ENCODE assay signal across 8 mouse cellular contexts in the genomic region with DNA sequence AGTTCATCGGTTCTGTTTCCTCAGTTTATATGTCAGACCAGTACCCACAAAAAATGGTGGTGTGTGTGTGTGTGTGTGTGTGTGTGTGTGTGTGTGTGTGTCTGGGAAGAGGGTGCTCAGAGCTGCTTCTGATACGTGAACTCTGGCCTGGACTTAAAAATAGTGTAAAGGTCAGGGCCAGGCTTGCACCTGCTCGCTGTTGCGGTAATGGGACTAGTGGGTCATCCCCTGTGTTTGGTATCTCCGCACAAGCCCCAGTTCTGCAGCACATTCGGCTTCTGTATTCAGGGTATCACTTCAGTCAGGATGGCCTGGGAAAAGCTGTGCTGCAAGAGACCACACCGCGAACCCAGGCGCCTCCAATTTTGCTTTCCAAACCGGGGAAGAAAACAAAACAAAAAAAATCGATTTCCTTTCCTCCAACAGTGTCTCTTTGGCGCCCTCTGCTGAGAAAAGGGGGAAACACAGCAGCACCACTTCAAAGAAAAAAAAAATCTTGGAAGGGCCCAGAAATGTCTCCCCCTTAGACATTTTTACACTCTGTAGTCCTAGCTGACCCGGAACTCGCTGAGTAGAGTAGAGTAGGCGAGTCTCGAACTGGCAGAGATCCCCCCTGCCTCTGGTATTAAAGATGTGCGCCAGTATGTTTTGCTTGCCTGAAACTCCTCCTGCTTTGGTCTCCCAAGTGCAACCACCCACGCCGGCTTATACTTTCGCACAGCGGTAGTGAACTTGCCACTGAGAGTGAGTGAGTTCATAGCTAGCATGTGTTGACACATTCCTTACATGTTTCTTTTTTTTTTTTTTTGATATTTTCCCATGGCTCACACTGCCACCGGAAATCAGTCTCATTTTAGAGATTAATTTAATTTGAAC. TPM values are rescaled to one million over a fixed set of nuclear protein-coding genes. Genes with fewer than 3 reads are reported as not detected.
DNase-seq lines count a peak whose midpoint lies in the region; ATAC-seq and TF ChIP-seq lines count a peak whose summit lies in the region.

No protein-coding gene starts in this region.

- H3K9ac ChIP-seq in kidney, embryonic 16.5 days (replicated peaks; ENCODE audit: low read length), result peak overlapping the region; percentile 60
- peak overlapping the region; percentile 27 for H3K9ac ChIP-seq in liver, adult 2 months (ENCODE audit: low read depth, low read length)

- H3K27ac ChIP-seq in bone marrow, adult 2 months (ENCODE audit: control insufficient read depth, insufficient read depth, low read depth, low read length, poor library complexity), result peak overlapping the region; percentile 35
- H3K27ac ChIP-seq in heart, embryonic 10.5 days, result peak overlapping the region; percentile 78
- H3K27ac ChIP-seq in kidney, embryonic 16.5 days (ENCODE audit: low read length), result peak overlapping the region; percentile 84
- peak overlapping the region; percentile 86 for H3K27ac ChIP-seq in liver, adult 2 months (replicated peaks; ENCODE audit: insufficient read depth, low read depth, low read length)

- peak; percentile 63 for ATAC-seq in erythroblast, adult 5-6 weeks (replicated peaks; ENCODE audit: low FRiP score, poor library complexity, severe bottlenecking)
- peak; percentile 60 for ATAC-seq in kidney, embryonic 16.5 days (ENCODE audit: low FRiP score, low TSS enrichment)

- TF ChIP-seq POLR2A in bone marrow, adult 2 months (IDR thresholded peaks at IDR 0.05; ENCODE audit: borderline replicate concordance, control insufficient read depth, low read depth, low read length), result no peak
- TF ChIP-seq POLR2A in liver, adult 2 months (IDR thresholded peaks at IDR 0.05; ENCODE audit: extremely low read depth, insufficient read depth, low read length), result no peak
- no peak for TF ChIP-seq POLR2A in myocyte (IDR thresholded peaks at IDR 0.05; ENCODE audit: insufficient read length, low read depth)

- 6% methylated on average over 22 of the region's 22 CpGs for WGBS in bone marrow, adult 2 months
- WGBS in heart, embryonic 10.5 days, result 20% methylated on average over 22 of the region's 22 CpGs
- WGBS in kidney, embryonic 16.5 days, result 13% methylated on average over 22 of the region's 22 CpGs
- 4% methylated on average over 22 of the region's 22 CpGs for WGBS in liver, adult 2 months

- H3K36me3 ChIP-seq in heart, embryonic 10.5 days, result no peaks in the 10 kb centered on the region
- H3K36me3 ChIP-seq in kidney, embryonic 16.5 days (ENCODE audit: insufficient read depth, low read length), result no peaks in the 10 kb centered on the region
- H3K36me3 ChIP-seq in liver, adult 2 months (ENCODE audit: control insufficient read depth, insufficient read depth, low read length), result no peaks in the 10 kb centered on the region
- H3K36me3 ChIP-seq in myocyte (ENCODE audit: control insufficient read depth, insufficient read depth), result no peaks in the 10 kb centered on the region
- H3K36me3 ChIP-seq in splenic B cell, adult 2 months (ENCODE audit: control insufficient read depth, insufficient read depth, low read length, poor library complexity, severe bottlenecking), result no peaks in the 10 kb centered on the region

- H3K27me3 ChIP-seq in heart, embryonic 10.5 days (ENCODE audit: insufficient read depth, poor library complexity, severe bottlenecking), result no peaks in the 10 kb centered on the region
- H3K27me3 ChIP-seq in kidney, embryonic 16.5 days (ENCODE audit: insufficient read depth, low read length), result no peaks in the 10 kb centered on the region
- H3K27me3 ChIP-seq in liver, adult 2 months (ENCODE audit: control insufficient read depth, insufficient read depth, low read length), result no peaks in the 10 kb centered on the region
- no peaks in the 10 kb centered on the region for H3K27me3 ChIP-seq in myocyte (ENCODE audit: control insufficient read depth, insufficient read depth, insufficient read length)
- H3K27me3 ChIP-seq in splenic B cell, adult 2 months (ENCODE audit: control insufficient read depth, insufficient read depth, low read length, poor library complexity, severe bottlenecking), result no peaks in the 10 kb centered on the region

- no peak overlapping the region for H3ac ChIP-seq in myocyte (ENCODE audit: control insufficient read depth, insufficient read length)

- peaks cover 2% of the 10 kb centered on the region; the same call in 1 of the 2 replicates for H3K4me1 ChIP-seq in bone marrow, adult 2 months (ENCODE audit: control insufficient read depth, insufficient read depth, low read length)
- H3K4me1 ChIP-seq in heart, embryonic 10.5 days, result peaks cover 15% of the 10 kb centered on the region
- H3K4me1 ChIP-seq in kidney, embryonic 16.5 days (ENCODE audit: insufficient read depth, low read length), result peaks cover 14% of the 10 kb centered on the region
- peaks cover 10% of the 10 kb centered on the region for H3K4me1 ChIP-seq in liver, adult 2 months (ENCODE audit: control insufficient read depth, insufficient read depth, low read length)

- peak overlapping the region; percentile 65 for H3K4me3 ChIP-seq in bone marrow, adult 2 months (replicated peaks; ENCODE audit: control insufficient read depth, low read depth, low read length)
- H3K4me3 ChIP-seq in heart, embryonic 10.5 days, result peak overlapping the region; percentile 55
- H3K4me3 ChIP-seq in kidney, embryonic 16.5 days (ENCODE audit: low read length), result peak overlapping the region; percentile 93
- peak overlapping the region; percentile 42; the same call in 1 of the 2 replicates for H3K4me3 ChIP-seq in liver, adult 2 months (ENCODE audit: insufficient read depth, low read depth, low read length)
- peak overlapping the region; percentile 61 for H3K4me3 ChIP-seq in myocyte

- H3K79me2 ChIP-seq in liver, adult 2 months (ENCODE audit: control insufficient read depth, insufficient read depth, low read length), result peaks cover 9% of the 10 kb centered on the region
- peaks cover 4% of the 10 kb centered on the region for H3K79me2 ChIP-seq in myocyte (ENCODE audit: control insufficient read depth, insufficient read depth)

- peak; percentile 94 for DNase-seq in A20 (ENCODE audit: low read depth, low spot score)
- DNase-seq in heart, embryonic 10.5 days (ENCODE audit: low spot score), result peak; percentile 84
- peak; percentile 86 for DNase-seq in liver, adult 2 months (ENCODE audit: extremely low read depth, low read depth, low spot score)
- DNase-seq in splenic B cell, adult 2 months (ENCODE audit: low read depth, low spot score), result peak; percentile 91

- H3K4me2 ChIP-seq in kidney, embryonic 16.5 days (replicated peaks; ENCODE audit: low read depth, low read length), result peak overlapping the region; percentile 83
- H3K4me2 ChIP-seq in myocyte (ENCODE audit: low read depth), result peak overlapping the region; percentile 85

- no peak for TF ChIP-seq CTCF in bone marrow, adult 2 months (IDR thresholded peaks at IDR 0.05; ENCODE audit: control insufficient read depth, insufficient read depth, low read length)
- TF ChIP-seq CTCF in liver, adult 2 months (IDR thresholded peaks at IDR 0.05; ENCODE audit: low read depth, low read length), result peak; percentile 26; the same call in 1 of the 2 replicates

- no peaks in the 10 kb centered on the region for H3K9me3 ChIP-seq in heart, embryonic 10.5 days
- H3K9me3 ChIP-seq in kidney, embryonic 16.5 days (ENCODE audit: low read length), result no peaks in the 10 kb centered on the region

TF ChIP-seq in myocyte, 11 proteins besides CTCF, POLR2A, EP300 and RAD21 (continues in another document):
- TF ChIP-seq TCF3 (IDR thresholded peaks at IDR 0.05; ENCODE audit: insufficient read length, low read depth) (no peak), REST (IDR thresholded peaks at IDR 0.05; ENCODE audit: insufficient read depth, insufficient read length) (no peak), POLR2AphosphoS2 (IDR thresholded peaks at IDR 0.05; ENCODE audit: insufficient read length, low read depth) (no peak), MYOG (IDR thresholded peaks at IDR 0.05; ENCODE audit: control insufficient read depth in 1 of 3, insufficient read depth in 1 of 3, insufficient read length in 2 of 3, low read depth in 2 of 3) (peak in 2 of 3 experiments; percentile 58 to 72), CEBPB (IDR thresholded peaks at IDR 0.05; ENCODE audit: insufficient read depth, poor library complexity, severe bottlenecking) (no peak), TCF12 (IDR thresholded peaks at IDR 0.05; ENCODE audit: insufficient read depth, poor library complexity, severe bottlenecking) (no peak), MAX (IDR thresholded peaks at IDR 0.05; ENCODE audit: low read depth) (no peak)

RNA-seq across cellular contexts. Expression of gene Ppp6r2, which starts 1.2 kb away (rescaled TPM):
- 42.6 and 54.0 TPM in 2 replicates for polyA plus RNA-seq in bone marrow, adult 2 months (2011; ENCODE audit: insufficient read depth, insufficient read length, low replicate concordance, missing spikeins)
- 18.1 and 19.6 TPM in 2 replicates for total RNA-seq in erythroblast, adult 5-6 weeks (2015; ENCODE audit: low replicate concordance)
- 26.2 and 47.5 TPM in 2 replicates for total RNA-seq in erythroblast, adult 5-6 weeks (2017; ENCODE audit: low replicate concordance)
- 12.4 and 23.5 TPM in 2 replicates for polyA plus RNA-seq in heart, embryonic 10.5 days (2016; fragmentation: Nextera tagmentation; extraction: Ambion mirVana)
- polyA plus RNA-seq in kidney, embryonic 16.5 days (2015; fragmentation: Nextera tagmentation; extraction: Ambion mirVana), result 24.0 and 26.7 TPM in 2 replicates
- total RNA-seq in liver, adult 2 months (2014; rRNA removed), result 43.9 and 57.5 TPM in 2 replicates
- 115 and 143 TPM in 2 replicates for polyA plus RNA-seq in liver, adult 2 months (2012; rRNA removed)
- 43.6 TPM for polyA plus RNA-seq in myocyte (2012; fragmentation: generic; extraction: Trizol)

RNA-seq across cellular contexts. Expression of gene Dennd6b, which starts 13.8 kb away (rescaled TPM):
- 8.1 and 13.6 TPM in 2 replicates for polyA plus RNA-seq in bone marrow, adult 2 months (2011; ENCODE audit: insufficient read depth, insufficient read length, low replicate concordance, missing spikeins)
- total RNA-seq in erythroblast, adult 5-6 weeks (2015; ENCODE audit: low replicate concordance), result not detected in 2 replicates
- 0.84 and 1.7 TPM in 2 replicates for total RNA-seq in erythroblast, adult 5-6 weeks (2017; ENCODE audit: low replicate concordance)
- polyA plus RNA-seq in heart, embryonic 10.5 days (2016; fragmentation: Nextera tagmentation; extraction: Ambion mirVana), result 23.1 and 23.5 TPM in 2 replicates
- polyA plus RNA-seq in kidney, embryonic 16.5 days (2015; fragmentation: Nextera tagmentation; extraction: Ambion mirVana), result 20.4 and 21.9 TPM in 2 replicates
- total RNA-seq in liver, adult 2 months (2014; rRNA removed), result 2.8 and 3.4 TPM in 2 replicates
- polyA plus RNA-seq in liver, adult 2 months (2012; rRNA removed), result 8.4 and 10.0 TPM in 2 replicates
- 6.6 TPM for polyA plus RNA-seq in myocyte (2012; fragmentation: generic; extraction: Trizol)

RNA-seq across cellular contexts. Expression of gene Plxnb2, which starts 29.5 kb away (rescaled TPM):
- 11.1 and 30.9 TPM in 2 replicates for polyA plus RNA-seq in bone marrow, adult 2 months (2011; ENCODE audit: insufficient read depth, insufficient read length, low replicate concordance, missing spikeins)
- 9.6 and 14.2 TPM in 2 replicates for total RNA-seq in erythroblast, adult 5-6 weeks (2015; ENCODE audit: low replicate concordance)
- total RNA-seq in erythroblast, adult 5-6 weeks (2017; ENCODE audit: low replicate concordance), result 4.9 and 6.9 TPM in 2 replicates
- polyA plus RNA-seq in heart, embryonic 10.5 days (2016; fragmentation: Nextera tagmentation; extraction: Ambion mirVana), result 106 and 117 TPM in 2 replicates
- polyA plus RNA-seq in kidney, embryonic 16.5 days (2015; fragmentation: Nextera tagmentation; extraction: Ambion mirVana), result 184 and 188 TPM in 2 replicates
- total RNA-seq in liver, adult 2 months (2014; rRNA removed), result 80.0 and 111 TPM in 2 replicates
- 189 and 199 TPM in 2 replicates for polyA plus RNA-seq in liver, adult 2 months (2012; rRNA removed)
- polyA plus RNA-seq in myocyte (2012; fragmentation: generic; extraction: Trizol), result 278 TPM

Comparison
In these comparisons a context has a peak if more than half of its experiments do, and no peak if none do; other contexts are left out.
1. Peak in every context shown above with its lines: DNase-seq, ATAC-seq, H3K4me3 ChIP-seq and H3K27ac ChIP-seq.
2. H3K27ac ChIP-seq: peak in every context shown above with its lines; median percentile 86 in liver, adult 2 months; 84 in kidney, embryonic 16.5 days; 78 in heart, embryonic 10.5 days; 35 in bone marrow, adult 2 months.
3. H3K4me3 ChIP-seq: peak in every context shown above with its lines; median percentile 93 in kidney, embryonic 16.5 days; 65 in bone marrow, adult 2 months; 61 in myocyte; 55 in heart, embryonic 10.5 days; 42 in liver, adult 2 months.